20 mouse cellular contexts compared by ENCODE assay signal in the genomic region with DNA sequence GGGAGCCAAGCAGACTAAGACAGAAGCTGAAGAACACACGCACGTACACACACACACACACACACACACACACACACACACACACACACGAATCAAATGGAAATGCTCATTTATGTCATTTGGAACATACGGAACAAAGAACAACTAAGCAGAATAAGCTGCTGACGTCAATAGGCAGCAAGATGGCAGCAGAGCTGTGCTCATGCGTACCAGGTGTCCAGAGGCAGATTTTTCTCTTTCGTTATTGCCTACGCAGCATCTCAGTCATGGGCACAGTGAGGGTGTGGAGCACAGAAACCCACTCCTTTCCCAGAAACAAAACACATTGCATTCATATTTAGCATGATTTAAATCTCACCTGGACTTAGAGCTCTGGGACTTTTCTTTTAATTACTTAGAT. TPM values are rescaled to one million over a fixed set of nuclear protein-coding genes. Genes with fewer than 3 reads are reported as not detected.
DNase-seq lines count a peak whose midpoint lies in the region; ATAC-seq and TF ChIP-seq lines count a peak whose summit lies in the region.
"Had no signal": no experiment of that assay in that cellular context is flagged by ENCODE, and none has a peak within 500 bp of the region (broad histone marks: within the 10 kb centered on the region; RNA-seq: fewer than 3 reads in every experiment).

No protein-coding gene starts in this region.

- no peak overlapping the region for H3K27ac ChIP-seq in forebrain, embryonic 16.5 days (ENCODE audit: low read length)
- H3K27ac ChIP-seq in forebrain, embryonic 11.5 days (ENCODE audit: low read depth, low read length): no peak overlapping the region
- H3K27ac ChIP-seq in intestine, postnatal 0 days (ENCODE audit: low read depth, low read length): no peak overlapping the region
- H3K27ac ChIP-seq in intestine, embryonic 16.5 days (ENCODE audit: low read length): no peak overlapping the region
- no peak overlapping the region for H3K27ac ChIP-seq in ES-Bruce4 (ENCODE audit: insufficient read depth, low read length)
- H3K27ac ChIP-seq: kidney, embryonic 15.5 days had no signal

- peak; percentile 58; the same call in 1 of the 2 replicates for ATAC-seq in forebrain, embryonic 16.5 days
- ATAC-seq in forebrain, embryonic 11.5 days (replicated peaks; ENCODE audit: low FRiP score): no peak
- no peak for ATAC-seq in intestine, postnatal 0 days
- no peak for ATAC-seq in intestine, embryonic 16.5 days
- ATAC-seq: inflammation-experienced regulatory T-cells, adult 6 months had no signal

- no peak for DNase-seq in forebrain, embryonic 11.5 days (ENCODE audit: low spot score)
- no peak for DNase-seq in lung, adult 2 months
- DNase-seq in lung, postnatal 14 days: no peak
- no peak for DNase-seq in left cerebral cortex, adult 8-10 months (ENCODE audit: low spot score in 2 of 2)
- DNase-seq: adrenal gland, postnatal 25 days; cerebellum, adult 18-20 months; cerebellum, postnatal 25 days; gastrocnemius, postnatal 14 days; heart, postnatal 10 days; left cerebral cortex, postnatal 4 days; liver; lung, postnatal 10 days; right cerebral cortex, postnatal 4 days had no signal

- WGBS in forebrain, embryonic 16.5 days: 72% methylated on average over 8 of the region's 8 CpGs
- WGBS in forebrain, embryonic 11.5 days: 92% methylated on average over 8 of the region's 8 CpGs
- WGBS in intestine, postnatal 0 days: 87% methylated on average over 8 of the region's 8 CpGs
- 86% methylated on average over 8 of the region's 8 CpGs for WGBS in intestine, embryonic 16.5 days
- 88% methylated on average over 8 of the region's 8 CpGs for WGBS in lung, adult 2 months

- TF ChIP-seq EP300 in ES-Bruce4 (IDR thresholded peaks at IDR 0.05; ENCODE audit: insufficient read depth, low read depth, low read length): no peak

- TF ChIP-seq POLR2A in lung, adult 2 months (IDR thresholded peaks at IDR 0.05; ENCODE audit: borderline replicate concordance, extremely low read depth, low read depth, low read length): no peak
- TF ChIP-seq POLR2A in ES-Bruce4 (IDR thresholded peaks at IDR 0.05; ENCODE audit: insufficient read depth, low read length): no peak

- H3K27me3 ChIP-seq in forebrain, embryonic 16.5 days (replicated peaks; ENCODE audit: control insufficient read depth, insufficient read depth, low read length): no peaks in the 10 kb centered on the region
- no peaks in the 10 kb centered on the region for H3K27me3 ChIP-seq in forebrain, embryonic 11.5 days (ENCODE audit: control insufficient read depth, insufficient read depth, low read length)
- H3K27me3 ChIP-seq in intestine, postnatal 0 days (replicated peaks; ENCODE audit: control insufficient read depth, insufficient read depth, low read length): no peaks in the 10 kb centered on the region
- H3K27me3 ChIP-seq in intestine, embryonic 16.5 days (replicated peaks; ENCODE audit: control insufficient read depth, insufficient read depth, low read length): no peaks in the 10 kb centered on the region
- no peaks in the 10 kb centered on the region for H3K27me3 ChIP-seq in ES-Bruce4 (ENCODE audit: control insufficient read depth, insufficient read depth, low read length, poor library complexity, severe bottlenecking)
- H3K27me3 ChIP-seq: kidney, embryonic 15.5 days; megakaryocyte, embryonic 14.5 days had no signal

- H3K9me3 ChIP-seq in forebrain, embryonic 16.5 days (ENCODE audit: control insufficient read depth, low read length): no peaks in the 10 kb centered on the region
- H3K9me3 ChIP-seq in forebrain, embryonic 11.5 days (ENCODE audit: control insufficient read depth, low read length): no peaks in the 10 kb centered on the region
- H3K9me3 ChIP-seq in intestine, postnatal 0 days (ENCODE audit: control insufficient read depth): no peaks in the 10 kb centered on the region
- H3K9me3 ChIP-seq in intestine, embryonic 16.5 days (ENCODE audit: control insufficient read depth, low read length): no peaks in the 10 kb centered on the region
- H3K9me3 ChIP-seq in ES-Bruce4 (replicated peaks; ENCODE audit: control insufficient read depth, insufficient read depth, low read length, poor library complexity, severe bottlenecking): no peaks in the 10 kb centered on the region
- H3K9me3 ChIP-seq: kidney, embryonic 15.5 days; megakaryocyte, embryonic 14.5 days had no signal

- H3K4me3 ChIP-seq in forebrain, embryonic 16.5 days (replicated peaks; ENCODE audit: low read length): no peak overlapping the region
- no peak overlapping the region for H3K4me3 ChIP-seq in forebrain, embryonic 11.5 days (ENCODE audit: low read depth, low read length)
- H3K4me3 ChIP-seq in intestine, postnatal 0 days (ENCODE audit: low read depth, low read length): no peak overlapping the region
- no peak overlapping the region for H3K4me3 ChIP-seq in intestine, embryonic 16.5 days (ENCODE audit: low read length)
- H3K4me3 ChIP-seq in lung, adult 2 months (replicated peaks; ENCODE audit: extremely low read depth, low read depth, low read length): no peak overlapping the region
- no peak overlapping the region for H3K4me3 ChIP-seq in ES-Bruce4 (ENCODE audit: low read depth, low read length)
- H3K4me3 ChIP-seq: kidney, embryonic 15.5 days; megakaryocyte, embryonic 14.5 days had no signal

- no peaks in the 10 kb centered on the region for H3K36me3 ChIP-seq in forebrain, embryonic 16.5 days (ENCODE audit: control insufficient read depth, insufficient read depth)
- no peaks in the 10 kb centered on the region for H3K36me3 ChIP-seq in forebrain, embryonic 11.5 days (ENCODE audit: control insufficient read depth, insufficient read depth, low read length)
- H3K36me3 ChIP-seq in intestine, postnatal 0 days (ENCODE audit: control insufficient read depth, insufficient read depth): peaks cover 24% of the 10 kb centered on the region
- no peaks in the 10 kb centered on the region for H3K36me3 ChIP-seq in intestine, embryonic 16.5 days (ENCODE audit: control insufficient read depth, insufficient read depth, low read length)
- H3K36me3 ChIP-seq in ES-Bruce4 (ENCODE audit: control insufficient read depth, insufficient read depth, low read length, poor library complexity, severe bottlenecking): no peaks in the 10 kb centered on the region
- H3K36me3 ChIP-seq: kidney, embryonic 15.5 days had no signal

- TF ChIP-seq CTCF in intestine, postnatal 0 days (IDR thresholded peaks at IDR 0.05; ENCODE audit: low read depth): peak; percentile 49
- 0 out of 2 replicates have a peak, but pooled peaks have one; percentile 6 for TF ChIP-seq CTCF in lung, adult 2 months (IDR thresholded peaks at IDR 0.05; ENCODE audit: insufficient read depth, low read length)
- peak; percentile 2 for TF ChIP-seq CTCF in ES-Bruce4 (IDR thresholded peaks at IDR 0.05; ENCODE audit: low read depth, low read length)

- no peak overlapping the region for H3K4me2 ChIP-seq in forebrain, embryonic 16.5 days (ENCODE audit: low read length)
- H3K4me2 ChIP-seq in forebrain, embryonic 11.5 days (ENCODE audit: low read depth, low read length, severe bottlenecking): no peak overlapping the region
- H3K4me2 ChIP-seq in intestine, postnatal 0 days (replicated peaks; ENCODE audit: low read depth): no peak overlapping the region
- H3K4me2 ChIP-seq in intestine, embryonic 16.5 days (ENCODE audit: low read depth, low read length): no peak overlapping the region
- H3K4me2 ChIP-seq: kidney, embryonic 15.5 days had no signal

- no peak overlapping the region for H3K9ac ChIP-seq in forebrain, embryonic 16.5 days (replicated peaks; ENCODE audit: low read depth, low read length)
- H3K9ac ChIP-seq in forebrain, embryonic 11.5 days (ENCODE audit: low read length): no peak overlapping the region
- H3K9ac ChIP-seq in intestine, postnatal 0 days (ENCODE audit: low read depth, low read length): no peak overlapping the region
- no peak overlapping the region for H3K9ac ChIP-seq in intestine, embryonic 16.5 days (ENCODE audit: low read depth, low read length)
- no peak overlapping the region for H3K9ac ChIP-seq in ES-Bruce4 (ENCODE audit: low read depth, poor library complexity, severe bottlenecking)
- H3K9ac ChIP-seq: kidney, embryonic 15.5 days had no signal

- no peaks in the 10 kb centered on the region for H3K4me1 ChIP-seq in forebrain, embryonic 16.5 days (replicated peaks; ENCODE audit: control insufficient read depth, insufficient read depth, low read length)
- H3K4me1 ChIP-seq in forebrain, embryonic 11.5 days (replicated peaks; ENCODE audit: control insufficient read depth, insufficient read depth, low read length): no peaks in the 10 kb centered on the region
- no peaks in the 10 kb centered on the region for H3K4me1 ChIP-seq in intestine, postnatal 0 days (replicated peaks; ENCODE audit: control insufficient read depth, insufficient read depth, low read length)
- 0 out of 2 replicates have a peak, but pooled peaks cover 4% of the 10 kb centered on the region for H3K4me1 ChIP-seq in intestine, embryonic 16.5 days (ENCODE audit: control insufficient read depth, insufficient read depth, low read length)
- no peaks in the 10 kb centered on the region for H3K4me1 ChIP-seq in lung, adult 2 months (ENCODE audit: control insufficient read depth, insufficient read depth, low read length)
- no peaks in the 10 kb centered on the region for H3K4me1 ChIP-seq in ES-Bruce4 (ENCODE audit: control insufficient read depth, insufficient read depth, low read length)
- H3K4me1 ChIP-seq: kidney, embryonic 15.5 days; megakaryocyte, embryonic 14.5 days had no signal

RNA-seq across cellular contexts. Expression of gene Fam13a, which starts 39.2 kb away (rescaled TPM):
- polyA plus RNA-seq in forebrain, embryonic 16.5 days (2015; fragmentation: Nextera tagmentation; extraction: Ambion mirVana): 10.4 and 10.6 TPM in 2 replicates
- polyA plus RNA-seq in forebrain, embryonic 11.5 days (2014; fragmentation: Nextera tagmentation; extraction: Ambion mirVana): 3.7 and 3.9 TPM in 2 replicates
- polyA plus RNA-seq in intestine, postnatal 0 days (2015; fragmentation: Nextera tagmentation; extraction: Ambion mirVana): 49.9 and 57.0 TPM in 2 replicates
- 16.1 and 16.8 TPM in 2 replicates for polyA plus RNA-seq in intestine, embryonic 16.5 days (2015; fragmentation: Nextera tagmentation; extraction: Ambion mirVana)
- polyA plus RNA-seq in lung, adult 2 months (2012; rRNA removed): 7.8 and 8.4 TPM in 2 replicates
- polyA plus RNA-seq in ES-Bruce4 (2011; ENCODE audit: insufficient read depth, insufficient read length, low read depth, missing spikeins): 1.6 and 2.7 TPM in 2 replicates
- total RNA-seq in left cerebral cortex, adult 8-10 months (2022): 10 to 100 TPM; 14.7 to 17.0 (median 15.9) TPM
